Mouse (Mus musculus): ENCODE data around the gene Olfr693. TPM values are rescaled to one million over a fixed set of nuclear protein-coding genes. Genes with fewer than 3 reads are reported as not detected.

The Olfr693 gene
- total RNA-seq (2023), result not detected

DNA sequence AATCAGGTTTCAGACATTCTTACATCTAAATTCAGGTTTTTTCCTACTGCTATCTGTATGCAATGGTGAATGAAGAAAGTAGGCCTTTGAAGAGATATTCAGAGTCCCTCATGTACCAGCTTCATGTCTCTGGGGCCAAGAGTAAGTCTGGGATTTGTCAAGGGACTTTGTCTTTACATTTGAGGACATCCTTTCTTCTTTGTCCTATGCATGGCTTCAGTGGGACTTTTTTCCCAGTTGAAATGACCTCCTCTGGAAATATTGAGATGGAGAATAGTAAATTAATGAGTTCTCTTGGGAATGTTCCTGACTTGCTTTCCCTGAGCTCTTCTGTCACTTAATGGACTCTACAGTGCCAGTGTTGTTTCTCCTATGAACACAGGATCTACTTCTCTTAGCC, at the start of gene Olfr693:
Gene Olfr693, minus strand, starts transcription at position 101 of the 400 bp plus-strand sequence.

DNA sequence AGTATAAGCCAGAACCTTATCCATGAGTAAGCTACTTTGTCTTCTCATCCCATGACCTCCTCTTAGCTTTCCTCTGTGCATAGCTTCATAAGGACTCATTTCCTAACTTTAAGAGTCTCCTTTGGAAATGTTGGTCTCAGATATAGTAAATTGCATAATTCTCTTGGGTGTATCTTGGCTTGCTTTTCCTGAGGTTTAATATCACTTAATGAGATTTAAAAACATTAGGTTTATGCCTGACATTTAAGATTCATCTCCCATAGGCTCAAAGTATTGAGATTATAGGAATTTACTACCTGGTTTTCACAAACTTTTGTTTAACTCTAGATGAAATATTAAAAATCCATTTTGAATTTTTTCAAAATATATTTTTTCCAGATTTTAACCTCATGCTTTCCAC, 35.9 kb upstream of the Olfr693 start, which contains the start of gene Olfr695:
Gene Olfr695, minus strand, starts transcription at position 101 of the 400 bp plus-strand sequence.

DNA sequence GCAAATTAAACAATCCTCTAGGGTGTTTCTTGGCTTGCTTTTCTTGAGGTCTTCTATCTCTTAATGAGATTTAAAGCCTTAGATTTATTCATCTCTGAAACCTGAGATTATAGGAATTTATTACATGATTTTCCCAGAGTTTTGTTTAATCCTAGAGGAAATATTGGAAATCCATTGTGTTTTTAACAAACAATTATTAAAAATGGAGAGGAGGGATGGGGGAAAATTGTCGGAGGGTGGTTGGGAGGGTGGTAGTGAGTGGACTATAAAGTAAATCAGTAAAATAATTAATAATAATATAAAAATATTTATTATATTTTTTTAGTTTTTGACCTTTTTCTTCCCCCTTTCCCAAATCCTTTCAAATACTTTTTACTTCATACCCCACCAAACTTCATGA, 11.3 kb upstream of the Olfr693 start, which contains the start of gene Olfr694:
Gene Olfr694, minus strand, starts transcription at position 101 of the 400 bp plus-strand sequence.

Other genes starting within 250 kb of the Olfr693 start
- gene Olfr694, start 11.2 kb upstream of the Olfr693 start, total RNA-seq (2023), result not detected
- not detected for gene Olfr695, start 35.8 kb upstream of the Olfr693 start, total RNA-seq (2023)
- gene Olfr697, start 61.9 kb upstream of the Olfr693 start, total RNA-seq (2023), result not detected
- gene Olfr698, start 74.8 kb upstream of the Olfr693 start, total RNA-seq (2023), result not detected
- not detected for gene Olfr699, start 112.6 kb upstream of the Olfr693 start, total RNA-seq (2023)
- not detected for gene Olfr700, start 128.2 kb upstream of the Olfr693 start, total RNA-seq (2023)
- not detected for gene Olfr701, start 133.5 kb upstream of the Olfr693 start, total RNA-seq (2023)
- gene Olfr702, start 153.3 kb upstream of the Olfr693 start, total RNA-seq (2023), result not detected
- gene Olfr703, start 162.8 kb upstream of the Olfr693 start, total RNA-seq (2023), result not detected
- gene Olfr704, start 182.6 kb upstream of the Olfr693 start, total RNA-seq (2023), result not detected
- not detected for gene Olfr705, start 196.3 kb upstream of the Olfr693 start, total RNA-seq (2023)
- gene Olfr706, start 207.6 kb upstream of the Olfr693 start, total RNA-seq (2023), result not detected
- gene Olfr707, start 220.7 kb upstream of the Olfr693 start, total RNA-seq (2023), result not detected
- gene Olfr1532-ps1, start 227.4 kb upstream of the Olfr693 start, total RNA-seq (2023), result not detected